Mouse (Mus musculus) testis, adult 2 months (tissue): Measurements from ENCODE around the gene Larp4. TPM values are rescaled to one million over a fixed set of nuclear protein-coding genes. Genes with fewer than 3 reads are reported as not detected.

Experiments used
- H3K27ac ChIP-seq: fragments of 200-500 bp; 2 replicates; pipeline ENCODE4 v1.5.1; 2012; ENCODE audit warnings: low read depth, low read length; ENCODE audit not compliant: control insufficient read depth, insufficient read depth
- H3K27me3 ChIP-seq: fragments of 200-500 bp; 2 replicates; pipeline ENCODE4 v1.6.1; 2012; ENCODE audit warnings: mild to moderate bottlenecking, low read length, moderate library complexity; ENCODE audit not compliant: control insufficient read depth, insufficient read depth
- H3K36me3 ChIP-seq: fragments of 200-500 bp; 2 replicates; pipeline ENCODE4 v1.6.1; 2012; ENCODE audit warnings: mild to moderate bottlenecking, low read length; ENCODE audit not compliant: control insufficient read depth, insufficient read depth
- H3K4me1 ChIP-seq: fragments of 200-500 bp; 2 replicates; pipeline ENCODE4 v1.6.1; 2012; ENCODE audit warnings: low read length; ENCODE audit not compliant: control insufficient read depth, insufficient read depth
- H3K4me3 ChIP-seq: fragments of 200-500 bp; 2 replicates; pipeline ENCODE4 v1.5.1; 2012; ENCODE audit warnings: low read depth, mild to moderate bottlenecking, low read length, moderate library complexity, mixed read lengths; ENCODE audit not compliant: control insufficient read depth
- CTCF ChIP-seq: fragments of 200-500 bp; IDR thresholded peaks from 2 replicates; pipeline ENCODE4 v1.5.1; 2012; ENCODE audit warnings: low read depth, mild to moderate bottlenecking, inconsistent platforms, low read length, moderate library complexity; ENCODE audit not compliant: control insufficient read depth, insufficient read depth, insufficient replicate concordance
- POLR2A ChIP-seq: fragments of 200-500 bp; IDR thresholded peaks from 2 replicates; pipeline ENCODE4 v1.6.1; 2012; ENCODE audit warnings: low read depth, mild to moderate bottlenecking, inconsistent platforms, low read length, moderate library complexity; ENCODE audit not compliant: control insufficient read depth
- polyA plus RNA-seq: library from polyadenylated mRNA; depleted of rRNA; stranded (reverse); fragments of >200 nt; gene quantifications from 2 replicates; pipeline ENCODE4 v1.2.3, GENCODE M21; 2012

The Larp4 gene
- polyA plus RNA-seq, 1 experiment: 37.9 TPM

GRCm38 (mm10) chr15:99979266-99979665, 9.4 kb downstream of the Larp4 start:
- Histone ChIP-seq H3K4me1 (peaks cover 3% of the 10 kb centered on the region), H3K27me3 (no peaks in the 10 kb centered on the region), H3K4me3 (no peak overlapping the region), H3K27ac (no peak overlapping the region), H3K36me3 (no peaks in the 10 kb centered on the region)
- TF ChIP-seq CTCF (no peak), POLR2A (no peak)

DNA sequence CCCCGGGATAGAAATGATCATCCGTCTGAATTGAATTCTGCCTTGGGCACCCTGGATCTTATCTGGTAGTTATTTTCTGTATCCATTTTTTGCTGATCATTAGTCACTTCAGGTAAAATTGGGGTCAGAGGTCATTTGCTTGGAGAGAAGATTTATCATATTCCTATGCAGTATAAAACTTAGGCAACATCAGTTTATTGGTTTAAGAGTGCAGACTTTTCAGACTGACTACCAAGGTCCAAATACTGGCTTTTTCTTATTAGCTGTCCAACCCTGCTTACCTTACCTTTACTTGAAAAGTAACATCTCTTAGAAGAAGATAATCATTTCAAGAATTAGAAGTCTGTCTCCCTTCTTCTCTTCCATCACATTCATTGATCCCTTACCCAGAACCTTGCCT, 9.8 kb downstream of the Larp4 start:
- Histone ChIP-seq H3K4me3 (no peak overlapping the region), H3K36me3 (no peaks in the 10 kb centered on the region), H3K27ac (no peak overlapping the region), H3K4me1 (no peaks in the 10 kb centered on the region), H3K27me3 (no peaks in the 10 kb centered on the region)
- TF ChIP-seq CTCF: no peak
- no peak for TF ChIP-seq POLR2A

DNA sequence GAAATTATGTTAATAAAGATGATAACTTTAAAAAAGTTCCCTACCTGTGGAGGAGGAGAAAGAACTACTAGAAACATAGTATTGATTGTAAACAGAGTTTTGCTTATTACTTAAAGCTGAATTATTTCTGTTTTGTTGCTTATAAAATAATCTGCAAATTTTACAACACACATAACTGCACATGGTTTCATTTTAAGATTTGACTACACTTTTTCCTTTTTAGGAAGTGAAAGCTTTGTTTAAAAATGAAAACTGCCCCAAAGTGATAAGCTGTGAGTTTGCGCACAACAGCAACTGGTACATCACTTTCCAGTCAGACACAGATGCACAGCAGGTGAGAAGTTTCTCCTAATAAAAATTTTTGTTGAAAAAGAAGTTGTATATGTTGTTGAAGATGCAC, 23.2 kb downstream of the Larp4 start:
- Histone ChIP-seq H3K27me3 (no peaks in the 10 kb centered on the region), H3K27ac (no peak overlapping the region), H3K4me3 (no peak overlapping the region), H3K4me1 (no peaks in the 10 kb centered on the region), H3K36me3 (peaks cover 1% of the 10 kb centered on the region; the same call in 1 of the 2 replicates)
- TF ChIP-seq POLR2A (no peak), CTCF (no peak)

DNA sequence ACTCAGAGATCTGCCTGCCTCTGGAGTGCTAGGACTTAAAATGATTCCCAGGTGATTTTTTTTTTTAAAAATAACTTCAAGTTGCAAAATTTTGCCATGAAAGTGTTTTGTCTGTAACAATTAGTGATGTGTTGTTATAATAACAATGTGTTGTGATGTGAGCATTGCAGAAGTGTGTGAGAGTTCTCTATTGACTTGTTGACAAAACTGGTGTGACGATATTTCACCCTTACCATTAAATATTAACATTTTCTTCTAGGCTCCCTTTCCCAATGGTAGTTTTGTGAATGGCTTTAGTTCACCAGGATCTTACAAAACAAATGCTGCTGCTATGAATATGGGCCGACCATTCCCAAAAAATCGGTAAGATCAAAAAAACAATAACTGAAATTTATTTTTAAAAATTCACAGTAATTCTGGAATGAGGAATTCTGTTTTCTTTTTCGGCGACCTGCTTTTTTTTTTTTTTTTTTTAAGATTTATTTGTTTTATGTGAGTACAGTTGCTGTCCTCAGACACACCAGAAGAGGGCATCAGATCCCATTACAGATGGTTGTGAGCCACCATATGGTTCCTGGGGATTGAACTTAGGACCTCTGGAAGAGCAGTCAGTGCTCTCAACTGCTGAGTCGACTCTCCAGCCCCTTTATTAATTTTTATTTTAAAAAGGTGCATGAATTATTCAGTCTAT, 27.4 kb downstream of the Larp4 start:
- TF ChIP-seq POLR2A (no peak), CTCF (no peak)
- Histone ChIP-seq H3K36me3 (no peaks in the 10 kb centered on the region; the same call in none of the 2 replicates), H3K27ac (no peak overlapping the region), H3K27me3 (no peaks in the 10 kb centered on the region), H3K4me3 (no peak overlapping the region), H3K4me1 (no peaks in the 10 kb centered on the region)

- no peak overlapping the region for H3K4me3 ChIP-seq
- no peaks in the 10 kb centered on the region for H3K4me1 ChIP-seq
- no peaks in the 10 kb centered on the region for H3K27me3 ChIP-seq
- peaks cover 2% of the 10 kb centered on the region for H3K36me3 ChIP-seq
- H3K27ac ChIP-seq: no peak overlapping the region
- TF ChIP-seq CTCF: no peak
- no peak for TF ChIP-seq POLR2A
Measured at GRCm38 (mm10) chr15:99999390-99999789, 29.5 kb downstream of the Larp4 start.

- TF ChIP-seq POLR2A (no peak), CTCF (no peak)
- Histone ChIP-seq H3K27ac (no peak overlapping the region), H3K4me1 (no peaks in the 10 kb centered on the region), H3K36me3 (peaks cover 3% of the 10 kb centered on the region; the same call in 1 of the 2 replicates), H3K4me3 (no peak overlapping the region), H3K27me3 (no peaks in the 10 kb centered on the region)
Measured at GRCm38 (mm10) chr15:100004677-100005273, 34.9 kb downstream of the Larp4 start.

- Histone ChIP-seq H3K4me3 (no peak overlapping the region), H3K36me3 (peaks cover 3% of the 10 kb centered on the region; the same call in 1 of the 2 replicates), H3K27ac (no peak overlapping the region), H3K27me3 (no peaks in the 10 kb centered on the region), H3K4me1 (no peaks in the 10 kb centered on the region)
- TF ChIP-seq CTCF (no peak), POLR2A (no peak)
Measured at GRCm38 (mm10) chr15:100006180-100006579, 36.3 kb downstream of the Larp4 start.
